Mouse (Mus musculus) CH12.LX (cell line): ENCODE measurements around the gene Bspry. TPM values are rescaled to one million over a fixed set of nuclear protein-coding genes. Genes with fewer than 3 reads are reported as not detected.

Experiments
- DNase-seq: peaks from one replicate; pipeline ENCODE4 v3.0.0-alpha.2; 2013; ENCODE audit errors: extremely low read depth
- H3K27ac ChIP-seq: 2 replicates; pipeline ENCODE4 v1.5.1; 2012; ENCODE audit warnings: low read depth, mild to moderate bottlenecking, control low read depth, moderate library complexity; ENCODE audit not compliant: insufficient read depth
- H3K27me3 ChIP-seq: replicated peaks from 2 replicates; pipeline ENCODE3; 2012; ENCODE audit warnings: inconsistent platforms
- H3K36me3 ChIP-seq, 2 experiments: replicated peaks in 1 of 2; 2 replicates each; pipeline versions ENCODE3 to v1.6.1; 2012; ENCODE audit warnings: inconsistent platforms in 1 of 2, low read length in 1 of 2, mild to moderate bottlenecking in 1 of 2, mixed read lengths in 1 of 2, moderate library complexity in 1 of 2; ENCODE audit not compliant: control insufficient read depth in 1 of 2, insufficient read depth in 1 of 2
- H3K4me1 ChIP-seq, 2 experiments: 2 replicates each; pipeline ENCODE4 v1.6.1; 2012; ENCODE audit warnings: inconsistent platforms in 1 of 2, moderate library complexity in 1 of 2; ENCODE audit not compliant: insufficient read depth in 2 of 2, control insufficient read depth in 1 of 2
- H3K4me2 ChIP-seq: 2 replicates; pipeline ENCODE4 v1.6.1; 2012; ENCODE audit warnings: low read depth, mild to moderate bottlenecking, control low read depth; ENCODE audit not compliant: poor library complexity, insufficient read depth, severe bottlenecking
- H3K4me3 ChIP-seq, 3 experiments: fragments of 150-350 bp in 1 of 3; sonication (generic) in 1 of 3; replicated peaks in 1 of 3; 2 replicates each; pipeline versions ENCODE3 to v1.5.1; 2011 to 2012; ENCODE audit warnings: low read depth in 2 of 3, low read length in 2 of 3, mild to moderate bottlenecking in 2 of 3, moderate library complexity in 2 of 3, control low read depth in 1 of 3, improper control_type of control experiment in 1 of 3, inconsistent platforms in 1 of 3, mixed read lengths in 1 of 3; ENCODE audit not compliant: poor library complexity in 1 of 3
- H3K79me2 ChIP-seq: replicated peaks from 2 replicates; pipeline ENCODE4 v1.6.1; 2012; ENCODE audit warnings: mild to moderate bottlenecking, moderate library complexity; ENCODE audit not compliant: control insufficient read depth, poor library complexity, insufficient read depth, severe bottlenecking; ENCODE audit errors: extremely low read depth
- H3K9ac ChIP-seq: 2 replicates; pipeline ENCODE4 v1.6.1; 2012; ENCODE audit warnings: low read depth, mild to moderate bottlenecking, control low read depth, moderate library complexity; ENCODE audit not compliant: insufficient read depth
- H3K9me3 ChIP-seq: replicated peaks from 2 replicates; pipeline ENCODE3; 2012; ENCODE audit warnings: low read length, inconsistent platforms, mixed read lengths
- BHLHE40 ChIP-seq: IDR thresholded peaks from 2 replicates; pipeline ENCODE4 v1.6.1; 2011; ENCODE audit warnings: mild to moderate bottlenecking, low read depth, low read length, improper control_type of control experiment
- CHD1 ChIP-seq: IDR thresholded peaks from 2 replicates; pipeline ENCODE4 v1.6.1; 2012; ENCODE audit warnings: low read depth, low read length, improper control_type of control experiment, inconsistent platforms
- E2F4 ChIP-seq: IDR thresholded peaks from 2 replicates; pipeline ENCODE4 v1.6.1; 2011; ENCODE audit warnings: low read depth, low read length, improper control_type of control experiment; ENCODE audit not compliant: insufficient replicate concordance
- ELF1 ChIP-seq: IDR thresholded peaks from 2 replicates; pipeline ENCODE4 v1.6.1; 2014; ENCODE audit warnings: low read depth, mild to moderate bottlenecking, inconsistent platforms, low read length, improper control_type of control experiment
- GABPA ChIP-seq: IDR thresholded peaks from 2 replicates; pipeline ENCODE4 v1.6.1; 2012; ENCODE audit warnings: low read depth, low read length, improper control_type of control experiment, inconsistent platforms; ENCODE audit not compliant: insufficient replicate concordance
- HCFC1 ChIP-seq: IDR thresholded peaks from 2 replicates; pipeline ENCODE4 v1.6.1; 2012; ENCODE audit warnings: low read depth, mild to moderate bottlenecking, inconsistent platforms, low read length, improper control_type of control experiment
- IRF4 ChIP-seq: IDR thresholded peaks from 2 replicates; pipeline ENCODE4 v1.6.1; 2014; ENCODE audit warnings: low read depth, mild to moderate bottlenecking, inconsistent platforms, low read length, improper control_type of control experiment
- JUN ChIP-seq: IDR thresholded peaks from 2 replicates; pipeline ENCODE4 v1.6.1; 2011; ENCODE audit warnings: low read depth, mild to moderate bottlenecking, low read length, improper control_type of control experiment, moderate library complexity; ENCODE audit not compliant: insufficient read depth
- JUND ChIP-seq: conservative IDR thresholded peaks from 2 replicates; pipeline ENCODE4 v1.6.1; 2011; ENCODE audit warnings: low read depth, low read length, improper control_type of control experiment
- KAT2A ChIP-seq: IDR thresholded peaks from 2 replicates; pipeline ENCODE4 v1.6.1; 2012; ENCODE audit warnings: low read length, improper control_type of control experiment, inconsistent platforms; ENCODE audit not compliant: insufficient replicate concordance
- MAZ ChIP-seq: IDR thresholded peaks from 2 replicates; pipeline ENCODE4 v1.6.1; 2012; ENCODE audit warnings: low read depth, mild to moderate bottlenecking, inconsistent platforms, low read length, improper control_type of control experiment, moderate library complexity
- MEF2A ChIP-seq: IDR thresholded peaks from 2 replicates; pipeline ENCODE4 v1.6.1; 2014; ENCODE audit warnings: low read depth, mild to moderate bottlenecking, inconsistent platforms, low read length, improper control_type of control experiment, borderline replicate concordance
- MYC ChIP-seq: IDR thresholded peaks from 2 replicates; pipeline ENCODE4 v1.6.1; 2011; ENCODE audit warnings: low read depth, mild to moderate bottlenecking, improper control_type of control experiment, low read length
- NELFE ChIP-seq: IDR thresholded peaks from 2 replicates; pipeline ENCODE4 v1.6.1; 2011; ENCODE audit warnings: low read depth, low read length, improper control_type of control experiment
- NRF1 ChIP-seq: IDR thresholded peaks from 2 replicates; pipeline ENCODE4 v1.6.1; 2014; ENCODE audit warnings: low read depth, mild to moderate bottlenecking, inconsistent platforms, low read length, improper control_type of control experiment, moderate library complexity
- POLR2A ChIP-seq: IDR thresholded peaks from 2 replicates; pipeline ENCODE4 v1.6.1; 2011; ENCODE audit warnings: low read depth, mild to moderate bottlenecking, improper control_type of control experiment, low read length
- POLR2AphosphoS2 ChIP-seq: IDR thresholded peaks from 2 replicates; pipeline ENCODE4 v1.6.1; 2011; ENCODE audit warnings: low read depth, low read length, improper control_type of control experiment
- RAD21 ChIP-seq: IDR thresholded peaks from 2 replicates; pipeline ENCODE4 v1.6.1; 2011; ENCODE audit warnings: low read depth, mild to moderate bottlenecking, low read length, improper control_type of control experiment, moderate library complexity
- SMC3 ChIP-seq: IDR thresholded peaks from 2 replicates; pipeline ENCODE4 v1.6.1; 2011; ENCODE audit warnings: low read depth, low read length, improper control_type of control experiment
- TCF12 ChIP-seq: IDR thresholded peaks from 2 replicates; pipeline ENCODE4 v1.6.1; 2014; ENCODE audit warnings: low read depth, mild to moderate bottlenecking, inconsistent platforms, low read length, improper control_type of control experiment
- ZC3H11A ChIP-seq: IDR thresholded peaks from 2 replicates; pipeline ENCODE4 v1.6.1; 2012; ENCODE audit warnings: low read depth, mild to moderate bottlenecking, inconsistent platforms, low read length, improper control_type of control experiment
- ZMIZ1 ChIP-seq: IDR thresholded peaks from 2 replicates; pipeline ENCODE4 v1.6.1; 2012; ENCODE audit warnings: low read depth, mild to moderate bottlenecking, inconsistent platforms, low read length, improper control_type of control experiment
- dilution Hi-C: fragments of 300-500 bp; cut with MboI; formaldehyde crosslinking; loops from 2 replicates; pipeline ENCODE4 v1.14.3; 2020; ENCODE audit warnings: low sequenced_read_pairs; ENCODE audit not compliant: extremely low pct_unique_long_range_greater_than_20kb, extremely low pct_ligation_motif_present
- in situ Hi-C: fragments of 300-500 bp; cut with MboI; formaldehyde crosslinking; loops from 3 replicates; pipeline ENCODE4 v1.14.3; 2019; ENCODE audit warnings: low sequenced_read_pairs, low pct_ligation_motif_present, low pct_unique_long_range_greater_than_20kb, mixed read lengths
- polyA plus RNA-seq: library from polyadenylated mRNA; unstranded; fragments of >175 nt; gene quantifications from 2 replicates; pipeline ENCODE4 v1.2.1, GENCODE M21; 2012; ENCODE audit warnings: low read depth; ENCODE audit not compliant: insufficient read length
- total RNA-seq, 2 experiments: library from RNA; depleted of rRNA; stranded (reverse); fragments of 300-350 nt in 1 of 2; fragments of >200 nt in 1 of 2; gene quantifications; 2 replicates each; pipeline ENCODE4 v1.2.3; 2012 to 2014

Gene Bspry
- total and polyA plus RNA-seq, 3 experiments = 0.86 to 1.2 (median 1.1) TPM

- no peaks in the 10 kb centered on the region for H3K27me3 ChIP-seq
- TF ChIP-seq ZC3H11A (no peak), MYC (no peak), NRF1 (no peak)
- H3K4me3 ChIP-seq = no peak overlapping the region
- dilution Hi-C loops = no loop called here
- in situ Hi-C loops = no loop called here
- H3K36me3 ChIP-seq = no peaks in the 10 kb centered on the region
- no peak overlapping the region for H3K4me2 ChIP-seq
- peaks cover 9 to 30% of the 10 kb centered on the region in 2 experiments for H3K4me1 ChIP-seq
- no peak for DNase-seq
- peaks cover 3% of the 10 kb centered on the region for H3K9me3 ChIP-seq
- no peak overlapping the region for H3K9ac ChIP-seq
- H3K79me2 ChIP-seq = no peaks in the 10 kb centered on the region
- no peak overlapping the region for H3K27ac ChIP-seq
Observed at GRCm38 (mm10) chr4:62472071-62472470, 7.8 kb upstream of the Bspry start.

DNA sequence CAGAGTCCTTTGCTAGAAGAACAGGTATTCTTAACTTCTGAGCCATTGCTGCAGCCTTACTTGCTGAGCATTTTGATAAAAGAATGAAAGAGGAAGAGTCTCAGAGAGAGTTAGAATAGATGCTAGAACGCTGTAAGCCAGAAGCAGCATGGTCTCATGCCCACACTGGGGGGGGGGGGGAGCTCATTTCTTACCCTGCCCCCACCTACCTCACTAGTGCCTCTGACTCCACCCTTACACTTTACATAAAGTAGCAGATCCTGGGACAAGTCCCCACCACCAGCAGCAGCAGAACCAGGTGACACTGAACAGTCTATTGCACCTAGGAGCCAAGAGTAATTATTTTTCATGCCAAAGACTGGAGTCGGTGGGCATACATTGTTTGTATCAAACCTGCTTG is 4.7 kb upstream of the Bspry start:
- Histone ChIP-seq H3K27me3 (no peaks in the 10 kb centered on the region), H3K4me2 (no peak overlapping the region), H3K36me3 (no peaks in the 10 kb centered on the region), H3K4me1 (peaks cover 10 to 32% of the 10 kb centered on the region in 2 experiments), H3K27ac (no peak overlapping the region), H3K79me2 (no peaks in the 10 kb centered on the region), H3K9ac (no peak overlapping the region), H3K9me3 (no peaks in the 10 kb centered on the region), H3K4me3 (no peak overlapping the region)
- no peak for TF ChIP-seq ZMIZ1
- TF ChIP-seq IRF4 = no peak
- TF ChIP-seq JUN = no peak
- TF ChIP-seq MEF2A = no peak
- TF ChIP-seq NELFE = no peak
- TF ChIP-seq POLR2A = no peak
- no peak for TF ChIP-seq RAD21
- no peak for TF ChIP-seq HCFC1
- no peak for TF ChIP-seq E2F4
- no peak for TF ChIP-seq JUND
- TF ChIP-seq MAZ = no peak
- TF ChIP-seq KAT2A = no peak
- no peak for TF ChIP-seq BHLHE40
- no peak for TF ChIP-seq POLR2AphosphoS2
- no peak for TF ChIP-seq CHD1
- no peak for TF ChIP-seq GABPA
- TF ChIP-seq ELF1 = no peak
- TF ChIP-seq SMC3 = no peak
- TF ChIP-seq TCF12 = no peak
- DNase-seq = no peak
- dilution Hi-C loops (no loop called here), in situ Hi-C loops (no loop called here)
